Mouse (Mus musculus): ENCODE measurements around the gene Gramd1a.

- TF ChIP-seq POLR2A (IDR thresholded peaks at IDR 0.05; ENCODE audit: borderline replicate concordance, control insufficient read depth, low read depth, low read length) (no peak), CTCF (IDR thresholded peaks at IDR 0.05; ENCODE audit: control insufficient read depth, insufficient read depth, low read length) (no peak)
Observed at GRCm38 (mm10) chr7:31153536-31154320, 2.0 kb downstream of the Gramd1a start.

All from bone marrow, adult 2 months (tissue).